Mouse (Mus musculus): Measurements from ENCODE around the gene Fcho2.

- no peak for TF ChIP-seq TAL1 (IDR thresholded peaks at IDR 0.05; ENCODE audit: low read length)
- TF ChIP-seq GATA1 (IDR thresholded peaks at IDR 0.05; ENCODE audit: low read length), result no peak
These were observed 141.3 kb downstream of the Fcho2 start for GRCm38 (mm10) chr13:98673922-98674321.

Data from erythroblast, embryonic 14.5 days (primary cell).